Mouse (Mus musculus): ENCODE measurements around the gene Psmb3.

- no peak for TF ChIP-seq CTCF (IDR thresholded peaks at IDR 0.05; ENCODE audit: insufficient read depth, low read length)
- TF ChIP-seq POLR2A (IDR thresholded peaks at IDR 0.05; ENCODE audit: borderline replicate concordance, extremely low read depth, low read depth, low read length): no peak
These were observed 50.1 kb downstream of the Psmb3 start for GRCm38 (mm10) chr11:97753277-97753676.

Data from lung, adult 2 months (tissue).